Mouse (Mus musculus): ENCODE data around the gene Adam19. TPM values are rescaled to one million over a fixed set of nuclear protein-coding genes. Genes with fewer than 3 reads are reported as not detected.

Gene Adam19
- polyA plus RNA-seq, 1 experiment from 2014 or later, result 4.5 TPM

DNA sequence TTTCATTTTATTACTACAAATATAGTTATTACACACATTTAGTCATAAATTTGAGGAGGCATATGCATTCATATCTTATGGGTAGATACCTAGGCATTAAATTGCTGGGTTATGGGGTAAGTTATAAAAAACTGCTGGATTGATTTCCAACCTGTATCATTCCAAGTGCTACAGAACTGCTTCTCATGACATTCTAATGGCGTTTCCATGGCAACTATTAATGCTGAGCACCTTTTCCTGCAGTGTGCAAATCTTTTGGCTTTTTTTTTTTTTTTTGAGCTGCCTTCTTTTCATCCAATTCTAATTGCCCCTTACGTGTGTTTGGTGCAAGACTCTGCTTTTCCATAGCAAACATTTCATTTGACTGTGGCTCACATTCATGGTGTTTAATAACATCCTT is 25.8 kb upstream of the Adam19 start:
- H3K9me3 ChIP-seq (replicated peaks; ENCODE audit: control insufficient read depth, low read length), result no peaks in the 10 kb centered on the region
- no peaks in the 10 kb centered on the region for H3K36me3 ChIP-seq (ENCODE audit: control insufficient read depth, insufficient read depth, low read length)
- ATAC-seq (no peak), DNase-seq (ENCODE audit: low spot score) (peak; percentile 54)
- H3K4me1 ChIP-seq (ENCODE audit: control insufficient read depth, insufficient read depth, low read length), result no peaks in the 10 kb centered on the region
- no peak overlapping the region for H3K4me3 ChIP-seq (ENCODE audit: low read depth, low read length)
- no peak overlapping the region for H3K9ac ChIP-seq (ENCODE audit: low read length)
- 45% methylated on average over 2 of the region's 2 CpGs for WGBS
- no peak overlapping the region for H3K4me2 ChIP-seq (ENCODE audit: low read length)
- H3K27me3 ChIP-seq (replicated peaks; ENCODE audit: control insufficient read depth, insufficient read depth, low read length), result no peaks in the 10 kb centered on the region
- no peak overlapping the region for H3K27ac ChIP-seq (ENCODE audit: low read depth, low read length)

DNA sequence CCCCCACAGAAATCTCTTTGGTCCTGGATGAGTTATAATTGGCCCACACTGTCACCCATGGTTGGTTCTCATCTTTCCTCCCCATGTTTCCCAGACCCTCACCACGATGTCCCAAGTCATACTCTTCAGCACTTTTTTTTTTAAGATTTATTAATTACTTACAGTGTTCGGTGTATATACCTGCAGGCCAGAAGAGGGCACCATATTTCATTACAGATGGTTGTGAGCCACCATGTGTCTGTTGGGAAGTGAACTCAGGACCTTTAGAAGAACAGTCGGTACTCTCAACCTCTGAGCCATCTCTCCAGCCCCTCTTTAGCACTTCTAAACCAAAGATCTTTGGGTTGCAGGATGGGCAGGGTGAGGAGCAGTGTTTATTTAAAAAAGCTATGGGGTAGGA is 24.3 kb upstream of the Adam19 start:
- DNase-seq (ENCODE audit: low spot score), result no peak
- Histone ChIP-seq H3K36me3 (ENCODE audit: control insufficient read depth, insufficient read depth, low read length) (no peaks in the 10 kb centered on the region), H3K27ac (ENCODE audit: low read depth, low read length) (no peak overlapping the region), H3K4me1 (ENCODE audit: control insufficient read depth, insufficient read depth, low read length) (no peaks in the 10 kb centered on the region), H3K4me2 (ENCODE audit: low read length) (no peak overlapping the region), H3K9ac (ENCODE audit: low read length) (no peak overlapping the region), H3K4me3 (ENCODE audit: low read depth, low read length) (no peak overlapping the region), H3K27me3 (replicated peaks; ENCODE audit: control insufficient read depth, insufficient read depth, low read length) (no peaks in the 10 kb centered on the region), H3K9me3 (replicated peaks; ENCODE audit: control insufficient read depth, low read length) (no peaks in the 10 kb centered on the region)
- no peak for ATAC-seq
- WGBS, result 59% methylated on average over 3 of the region's 3 CpGs

DNA sequence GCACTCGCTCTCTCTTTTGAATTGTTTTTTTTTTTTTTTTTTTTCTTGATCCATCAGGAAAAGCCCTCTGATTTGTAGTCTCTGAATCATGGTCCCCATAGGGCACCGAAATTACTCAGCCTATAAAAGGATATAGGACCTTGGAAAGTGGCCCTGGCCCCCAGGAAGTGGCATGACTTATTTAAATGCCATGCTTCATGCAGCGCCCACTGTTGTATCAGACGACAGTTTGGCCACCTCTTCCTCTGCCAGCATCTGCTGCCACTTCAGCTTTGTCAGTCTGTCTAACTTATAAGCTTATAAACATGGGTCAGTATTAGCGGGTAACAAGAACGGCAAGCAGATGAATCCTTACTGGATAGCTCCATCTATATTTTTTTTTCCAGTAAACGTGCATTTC is 22.8 kb upstream of the Adam19 start:
- H3K27me3 ChIP-seq (replicated peaks; ENCODE audit: control insufficient read depth, insufficient read depth, low read length), result no peaks in the 10 kb centered on the region
- no peak overlapping the region for H3K4me2 ChIP-seq (ENCODE audit: low read length)
- no peak overlapping the region for H3K9ac ChIP-seq (ENCODE audit: low read length)
- H3K4me1 ChIP-seq (ENCODE audit: control insufficient read depth, insufficient read depth, low read length), result no peaks in the 10 kb centered on the region
- WGBS, result 92% methylated on average over 7 of the region's 7 CpGs
- no peaks in the 10 kb centered on the region for H3K36me3 ChIP-seq (ENCODE audit: control insufficient read depth, insufficient read depth, low read length)
- H3K9me3 ChIP-seq (replicated peaks; ENCODE audit: control insufficient read depth, low read length), result no peaks in the 10 kb centered on the region
- ATAC-seq, result no peak
- no peak overlapping the region for H3K4me3 ChIP-seq (ENCODE audit: low read depth, low read length)
- H3K27ac ChIP-seq (ENCODE audit: low read depth, low read length), result no peak overlapping the region
- DNase-seq (ENCODE audit: low spot score), result no peak

DNA sequence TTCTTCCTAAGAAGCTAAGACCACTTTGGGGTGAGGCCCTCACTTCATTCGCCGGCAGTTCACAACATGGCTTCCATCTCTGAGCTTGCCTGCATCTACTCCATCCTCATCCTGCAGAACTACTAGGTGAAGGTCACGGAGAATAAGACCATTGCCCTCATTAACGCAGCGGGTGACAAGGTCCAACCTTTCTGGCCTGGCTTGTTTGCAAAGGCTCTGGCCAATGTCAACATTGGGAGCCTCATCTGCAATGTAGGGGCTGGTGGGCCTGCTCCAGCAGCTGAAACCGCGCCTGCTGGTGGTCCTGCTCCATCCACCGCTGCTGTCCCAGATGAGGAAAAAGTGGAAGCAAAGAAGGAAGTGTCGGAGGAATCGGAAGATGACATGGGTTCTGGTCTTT is 19.4 kb upstream of the Adam19 start:
- no peak overlapping the region for H3K4me3 ChIP-seq (ENCODE audit: low read depth, low read length)
- DNase-seq (ENCODE audit: low spot score) (no peak), ATAC-seq (no peak)
- H3K9ac ChIP-seq (ENCODE audit: low read length), result no peak overlapping the region
- no peaks in the 10 kb centered on the region for H3K4me1 ChIP-seq (ENCODE audit: control insufficient read depth, insufficient read depth, low read length)
- H3K4me2 ChIP-seq (ENCODE audit: low read length), result no peak overlapping the region
- 97% methylated on average over 10 of the region's 10 CpGs for WGBS
- H3K9me3 ChIP-seq (replicated peaks; ENCODE audit: control insufficient read depth, low read length), result no peaks in the 10 kb centered on the region
- H3K36me3 ChIP-seq (ENCODE audit: control insufficient read depth, insufficient read depth, low read length), result no peaks in the 10 kb centered on the region
- no peaks in the 10 kb centered on the region for H3K27me3 ChIP-seq (replicated peaks; ENCODE audit: control insufficient read depth, insufficient read depth, low read length)
- H3K27ac ChIP-seq (ENCODE audit: low read depth, low read length), result no peak overlapping the region

DNA sequence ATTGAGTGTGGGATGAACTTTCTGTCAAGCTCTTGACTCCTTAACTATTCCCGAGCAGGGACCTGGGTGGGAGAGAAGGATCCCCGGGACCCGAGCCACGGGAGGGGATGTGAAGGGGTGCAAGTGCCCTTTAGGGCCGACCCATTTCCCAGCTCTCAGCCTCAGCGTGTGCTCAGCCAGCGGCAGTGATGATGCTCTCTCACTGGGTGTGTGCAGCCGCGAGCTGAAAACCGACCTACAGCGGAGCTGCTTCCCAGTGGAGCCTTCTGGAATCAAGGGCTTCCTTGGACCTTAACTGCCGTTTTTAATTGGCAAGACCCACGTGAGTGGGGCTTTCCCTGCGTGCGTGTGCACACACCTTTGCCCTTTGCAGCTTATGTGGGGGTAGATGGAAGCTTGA is 16.9 kb upstream of the Adam19 start:
- WGBS, result 88% methylated on average over 15 of the region's 15 CpGs
- Histone ChIP-seq H3K27me3 (replicated peaks; ENCODE audit: control insufficient read depth, insufficient read depth, low read length) (no peaks in the 10 kb centered on the region), H3K4me3 (ENCODE audit: low read depth, low read length) (no peak overlapping the region), H3K36me3 (ENCODE audit: control insufficient read depth, insufficient read depth, low read length) (no peaks in the 10 kb centered on the region), H3K9ac (ENCODE audit: low read length) (no peak overlapping the region), H3K4me2 (ENCODE audit: low read length) (no peak overlapping the region), H3K9me3 (replicated peaks; ENCODE audit: control insufficient read depth, low read length) (no peaks in the 10 kb centered on the region), H3K4me1 (ENCODE audit: control insufficient read depth, insufficient read depth, low read length) (no peaks in the 10 kb centered on the region), H3K27ac (ENCODE audit: low read depth, low read length) (no peak overlapping the region; the same call in 1 of the 2 replicates)
- DNase-seq (ENCODE audit: low spot score) (no peak), ATAC-seq (no peak)

DNA sequence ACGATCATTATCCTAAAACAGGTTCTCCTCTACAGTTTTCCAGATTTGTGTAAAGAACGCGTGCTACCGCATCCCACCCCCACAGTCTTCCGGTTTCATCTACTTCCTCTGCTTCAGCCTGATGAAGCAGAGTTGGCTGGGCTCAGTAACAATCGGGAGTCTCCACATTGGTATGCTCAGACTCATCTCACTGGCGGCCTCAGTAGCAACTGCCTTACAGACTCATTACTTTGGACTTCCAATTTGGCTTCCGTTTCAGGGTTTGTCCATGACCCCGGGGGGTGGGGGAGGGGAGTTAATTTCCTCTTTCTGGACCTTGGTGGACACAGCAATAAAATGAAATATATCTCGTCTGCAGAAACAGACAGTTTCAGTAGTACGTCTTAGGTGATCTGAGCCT is 16.5 kb upstream of the Adam19 start:
- 81% methylated on average over 11 of the region's 11 CpGs for WGBS
- ATAC-seq (no peak), DNase-seq (ENCODE audit: low spot score) (no peak)

DNA sequence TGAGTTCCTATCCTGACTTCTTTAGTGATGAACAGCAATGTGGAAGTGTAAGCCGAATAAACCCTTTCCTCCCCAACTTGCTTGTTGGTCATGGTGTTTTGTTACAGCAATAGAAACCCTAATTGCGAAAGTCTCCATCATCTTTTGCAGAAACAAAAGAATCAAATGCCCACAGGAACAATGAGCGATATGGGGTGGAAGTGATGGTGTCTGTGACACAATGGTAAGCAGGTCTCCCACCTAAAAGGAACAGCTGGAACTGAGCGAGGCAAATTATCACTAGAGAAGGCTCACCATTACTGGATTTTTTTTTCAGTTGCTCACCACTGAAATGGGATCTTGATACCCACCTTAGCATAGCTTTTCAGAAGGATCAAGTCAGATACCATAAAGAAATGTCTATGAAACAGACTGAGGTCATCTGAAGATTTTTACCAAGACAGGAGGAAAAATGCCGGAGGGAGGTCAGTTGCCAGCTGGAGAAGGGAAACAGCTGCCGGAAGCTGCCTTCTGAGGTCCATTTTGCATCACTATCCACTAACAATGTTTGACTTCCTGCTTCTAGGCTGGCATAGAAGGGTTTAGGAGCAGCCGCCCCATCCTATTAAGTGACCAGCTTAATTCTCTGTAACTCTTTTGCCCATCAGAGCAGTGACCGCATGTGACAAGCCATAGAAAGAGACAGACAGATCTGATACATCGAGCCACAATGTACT is 14.8 kb upstream of the Adam19 start:
- H3K4me1 ChIP-seq (ENCODE audit: control insufficient read depth, insufficient read depth, low read length), result no peaks in the 10 kb centered on the region
- DNase-seq (ENCODE audit: low spot score) (no peak), ATAC-seq (no peak)
- no peak overlapping the region for H3K4me2 ChIP-seq (ENCODE audit: low read length)
- H3K27me3 ChIP-seq (replicated peaks; ENCODE audit: control insufficient read depth, insufficient read depth, low read length), result no peaks in the 10 kb centered on the region
- H3K9ac ChIP-seq (ENCODE audit: low read length), result no peak overlapping the region
- WGBS, result 88% methylated on average over 9 of the region's 9 CpGs
- H3K27ac ChIP-seq (ENCODE audit: low read depth, low read length), result no peak overlapping the region
- H3K9me3 ChIP-seq (replicated peaks; ENCODE audit: control insufficient read depth, low read length), result no peaks in the 10 kb centered on the region
- no peak overlapping the region for H3K4me3 ChIP-seq (ENCODE audit: low read depth, low read length)
- H3K36me3 ChIP-seq (ENCODE audit: control insufficient read depth, insufficient read depth, low read length), result no peaks in the 10 kb centered on the region

More for the DNA sequence above, 16.5 kb upstream of the Adam19 start:
- Histone ChIP-seq H3K9me3 (replicated peaks; ENCODE audit: control insufficient read depth, low read length) (no peaks in the 10 kb centered on the region), H3K9ac (ENCODE audit: low read length) (no peak overlapping the region), H3K4me1 (ENCODE audit: control insufficient read depth, insufficient read depth, low read length) (no peaks in the 10 kb centered on the region), H3K27me3 (replicated peaks; ENCODE audit: control insufficient read depth, insufficient read depth, low read length) (no peaks in the 10 kb centered on the region), H3K4me2 (ENCODE audit: low read length) (no peak overlapping the region), H3K4me3 (ENCODE audit: low read depth, low read length) (no peak overlapping the region), H3K27ac (ENCODE audit: low read depth, low read length) (no peak overlapping the region; the same call in 1 of the 2 replicates), H3K36me3 (ENCODE audit: control insufficient read depth, insufficient read depth, low read length) (no peaks in the 10 kb centered on the region)

DNA sequence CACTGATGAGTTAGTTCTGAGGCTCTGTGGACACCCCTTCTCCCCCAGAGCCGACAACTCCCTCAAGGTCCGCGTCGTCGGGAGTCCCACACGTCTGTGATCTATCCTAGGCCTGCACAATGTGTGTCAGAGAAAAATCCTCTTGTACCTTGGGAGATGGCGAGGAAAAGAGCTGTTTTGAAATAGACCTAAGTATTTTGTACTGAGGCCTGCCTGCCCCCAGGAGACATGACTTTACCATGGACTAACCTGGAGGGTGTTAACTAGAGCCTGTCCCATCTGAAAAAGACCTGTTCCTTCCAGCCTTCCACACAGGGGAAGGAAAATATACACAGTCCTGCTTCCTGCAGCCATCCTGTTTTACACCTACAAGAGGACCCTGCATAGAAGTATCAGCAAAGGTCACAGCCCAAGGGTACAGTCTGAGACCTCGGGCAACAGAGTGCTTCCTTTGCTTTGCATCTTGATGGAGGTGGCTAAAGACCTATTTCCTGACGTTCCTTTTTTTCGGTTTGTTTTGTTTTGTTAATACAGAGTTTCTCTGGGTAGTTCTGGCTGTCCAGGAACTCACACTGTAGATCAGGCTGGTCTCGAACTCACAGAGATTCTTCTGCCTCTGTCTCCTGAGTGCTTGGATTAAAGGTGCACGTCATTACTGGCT is 14.1 kb upstream of the Adam19 start:
- H3K9ac ChIP-seq (ENCODE audit: low read length), result no peak overlapping the region
- H3K27ac ChIP-seq (ENCODE audit: low read depth, low read length), result no peak overlapping the region
- WGBS, result 86% methylated on average over 12 of the region's 12 CpGs
- DNase-seq (ENCODE audit: low spot score) (no peak), ATAC-seq (no peak)
- H3K4me2 ChIP-seq (ENCODE audit: low read length), result no peak overlapping the region
- H3K27me3 ChIP-seq (replicated peaks; ENCODE audit: control insufficient read depth, insufficient read depth, low read length), result no peaks in the 10 kb centered on the region
- no peaks in the 10 kb centered on the region for H3K4me1 ChIP-seq (ENCODE audit: control insufficient read depth, insufficient read depth, low read length)
- H3K4me3 ChIP-seq (ENCODE audit: low read depth, low read length), result no peak overlapping the region
- no peaks in the 10 kb centered on the region for H3K36me3 ChIP-seq (ENCODE audit: control insufficient read depth, insufficient read depth, low read length)
- no peaks in the 10 kb centered on the region for H3K9me3 ChIP-seq (replicated peaks; ENCODE audit: control insufficient read depth, low read length)

DNA sequence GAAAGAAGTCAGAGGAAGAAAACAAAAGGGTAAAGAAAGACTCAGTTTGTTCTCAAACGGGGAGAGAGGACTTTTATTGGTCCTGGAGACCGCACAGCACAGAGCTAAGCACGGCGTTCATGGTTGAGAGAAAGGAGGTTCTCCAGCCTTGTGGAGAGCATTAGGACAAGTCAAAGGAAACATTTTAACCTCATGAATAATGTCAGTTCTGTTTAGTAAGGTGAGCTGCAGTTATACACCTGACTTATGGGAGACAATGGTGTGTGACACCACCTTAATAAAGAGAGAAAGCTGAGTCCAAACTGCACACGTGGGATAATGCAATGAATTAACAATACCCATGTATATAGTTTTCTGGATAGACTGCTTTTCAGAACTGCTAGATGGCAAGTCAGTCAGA is 11.0 kb upstream of the Adam19 start:
- H3K9ac ChIP-seq (ENCODE audit: low read length), result no peak overlapping the region
- no peaks in the 10 kb centered on the region for H3K9me3 ChIP-seq (replicated peaks; ENCODE audit: control insufficient read depth, low read length)
- DNase-seq (ENCODE audit: low spot score) (no peak), ATAC-seq (no peak)
- no peaks in the 10 kb centered on the region for H3K4me1 ChIP-seq (ENCODE audit: control insufficient read depth, insufficient read depth, low read length)
- H3K36me3 ChIP-seq (ENCODE audit: control insufficient read depth, insufficient read depth, low read length), result no peaks in the 10 kb centered on the region
- no peak overlapping the region for H3K27ac ChIP-seq (ENCODE audit: low read depth, low read length)
- H3K27me3 ChIP-seq (replicated peaks; ENCODE audit: control insufficient read depth, insufficient read depth, low read length), result no peaks in the 10 kb centered on the region
- no peak overlapping the region for H3K4me3 ChIP-seq (ENCODE audit: low read depth, low read length)
- H3K4me2 ChIP-seq (ENCODE audit: low read length), result no peak overlapping the region
- 89% methylated on average over 5 of the region's 5 CpGs for WGBS
